Mouse (Mus musculus) embryonic facial prominence, embryonic 15.5 days (tissue): ENCODE data around the gene Rbfox3. TPM values are rescaled to one million over a fixed set of nuclear protein-coding genes. Genes with fewer than 3 reads are reported as not detected.

Experiments used
- ATAC-seq: fragments of 200-750 bp; cut with Nextera tagmentation; 2 replicates; pipeline ENCODE4 v1.8.0; 2017; ENCODE audit warnings: low read depth, moderate TSS enrichment; ENCODE audit not compliant: insufficient number of reproducible peaks, low FRiP score, low TSS enrichment
- H3K27ac ChIP-seq: fragments of 300-500 bp; sonication (generic); replicated peaks from 2 replicates; pipeline ENCODE4 v1.5.1; 2015; ENCODE audit warnings: mild to moderate bottlenecking, inconsistent platforms
- H3K27me3 ChIP-seq: fragments of 300-500 bp; sonication (generic); 2 replicates; pipeline ENCODE4 v1.6.1; 2015; ENCODE audit warnings: inconsistent platforms
- H3K36me3 ChIP-seq: fragments of 300-500 bp; sonication (generic); 2 replicates; pipeline ENCODE4 v1.6.1; 2015; ENCODE audit warnings: mild to moderate bottlenecking, inconsistent platforms
- H3K4me1 ChIP-seq: fragments of 300-500 bp; sonication (generic); 2 replicates; pipeline ENCODE4 v1.6.1; 2015; ENCODE audit warnings: inconsistent platforms
- H3K4me2 ChIP-seq: fragments of 300-500 bp; sonication (generic); replicated peaks from 2 replicates; pipeline ENCODE4 v1.6.1; 2015; ENCODE audit warnings: mild to moderate bottlenecking, inconsistent platforms
- H3K4me3 ChIP-seq: fragments of 300-500 bp; sonication (generic); replicated peaks from 2 replicates; pipeline ENCODE4 v1.5.1; 2015; ENCODE audit warnings: mild to moderate bottlenecking, inconsistent platforms
- H3K9ac ChIP-seq: fragments of 300-500 bp; sonication (generic); 2 replicates; pipeline ENCODE4 v1.6.1; 2015; ENCODE audit warnings: inconsistent platforms
- H3K9me3 ChIP-seq: fragments of 300-500 bp; sonication (generic); replicated peaks from 2 replicates; pipeline ENCODE4 v1.6.1; 2016; ENCODE audit warnings: inconsistent platforms
- WGBS: fragments of 180-500 bp; shearing (Covaris S2); methylation state at CpG from one replicate; pipeline ENCODE4 v1.1.7; 2015; 5-methylcytosine and 5-hydroxymethylcytosine counted together
- polyA plus RNA-seq: library from polyadenylated mRNA; unstranded; fragments of >200 nt; fragmentation: Nextera tagmentation; extraction: Ambion mirVana; gene quantifications from 2 replicates; pipeline ENCODE4 v1.2.1, GENCODE M21; 2015

The Rbfox3 gene
- polyA plus RNA-seq, 1 experiment from 2014 or later: 0.55 TPM

DNA sequence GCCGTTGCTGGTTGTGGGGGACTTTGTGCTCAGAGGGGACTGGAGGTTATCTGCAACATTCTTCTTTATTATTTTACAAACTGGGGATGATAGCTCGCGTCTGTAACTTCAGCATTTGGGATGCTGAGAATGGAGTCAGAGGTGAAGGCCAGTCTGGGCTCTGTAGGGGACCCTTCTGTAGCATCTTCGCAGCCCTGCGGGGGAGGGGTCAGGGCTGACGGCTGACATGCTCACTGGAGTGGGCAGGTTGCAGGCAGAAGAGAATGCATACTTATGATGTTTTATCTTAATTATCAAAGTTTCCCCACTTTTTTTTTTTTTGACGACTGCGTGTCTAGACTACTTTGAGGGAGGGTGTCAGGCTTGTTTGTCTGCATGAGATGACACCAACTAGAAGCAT, 234.1 kb downstream of the Rbfox3 start:
- no peak overlapping the region for H3K27ac ChIP-seq
- no peak overlapping the region for H3K4me3 ChIP-seq
- WGBS: 56% methylated on average over 8 of the region's 8 CpGs
- peaks cover 14% of the 10 kb centered on the region for H3K27me3 ChIP-seq
- H3K9me3 ChIP-seq: no peaks in the 10 kb centered on the region
- no peak overlapping the region for H3K9ac ChIP-seq
- no peak for ATAC-seq
- H3K36me3 ChIP-seq: no peaks in the 10 kb centered on the region
- no peaks in the 10 kb centered on the region for H3K4me1 ChIP-seq
- no peak overlapping the region for H3K4me2 ChIP-seq

DNA sequence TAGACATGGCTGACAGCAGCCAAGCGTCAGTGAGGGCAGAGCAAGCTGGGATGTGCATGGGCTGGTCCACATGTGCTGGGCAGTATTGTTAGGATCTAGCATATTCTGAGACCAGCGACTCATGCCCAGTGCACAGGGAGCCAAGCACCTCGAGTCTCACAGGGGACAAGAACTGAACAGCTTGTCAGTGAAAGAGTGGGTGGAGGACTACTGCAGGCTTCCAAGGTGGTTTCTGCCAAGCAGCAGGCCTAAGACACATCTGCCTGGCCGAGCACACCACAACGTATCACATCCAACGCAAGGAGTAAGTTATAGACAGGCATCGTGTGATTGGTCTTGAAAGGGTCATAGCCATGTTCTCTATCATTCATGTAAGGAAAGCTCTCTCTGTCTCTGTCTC, 235.0 kb downstream of the Rbfox3 start:
- Histone ChIP-seq H3K4me2 (no peak overlapping the region), H3K36me3 (no peaks in the 10 kb centered on the region), H3K9me3 (no peaks in the 10 kb centered on the region), H3K27ac (no peak overlapping the region), H3K4me1 (no peaks in the 10 kb centered on the region), H3K9ac (no peak overlapping the region), H3K27me3 (peaks cover 14% of the 10 kb centered on the region), H3K4me3 (no peak overlapping the region)
- WGBS: 76% methylated on average over 7 of the region's 7 CpGs
- no peak for ATAC-seq

DNA sequence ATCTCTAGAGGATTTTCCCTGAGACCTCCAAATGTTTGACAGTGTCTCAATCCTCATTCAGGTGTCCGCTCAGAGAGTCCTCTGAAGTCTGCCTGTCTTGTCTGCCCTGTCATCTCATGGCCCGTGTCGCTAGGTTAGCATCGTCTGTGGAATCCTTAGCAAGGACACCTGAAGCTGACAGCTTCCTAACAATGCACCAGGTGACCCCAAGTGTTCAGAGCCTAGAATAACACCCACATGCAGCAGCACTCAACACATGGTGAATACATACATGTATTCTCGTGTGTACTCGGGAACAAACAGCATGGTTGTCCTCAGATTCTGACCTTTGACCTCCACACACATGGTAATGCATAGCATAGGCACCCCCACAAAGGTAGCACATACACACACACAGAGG, 239.4 kb downstream of the Rbfox3 start:
- no peaks in the 10 kb centered on the region for H3K9me3 ChIP-seq
- H3K27me3 ChIP-seq: no peaks in the 10 kb centered on the region
- H3K27ac ChIP-seq: no peak overlapping the region
- ATAC-seq: no peak
- no peak overlapping the region for H3K9ac ChIP-seq
- 69% methylated on average over 6 of the region's 6 CpGs for WGBS
- no peak overlapping the region for H3K4me2 ChIP-seq
- no peaks in the 10 kb centered on the region for H3K4me1 ChIP-seq
- no peaks in the 10 kb centered on the region for H3K36me3 ChIP-seq
- no peak overlapping the region for H3K4me3 ChIP-seq

DNA sequence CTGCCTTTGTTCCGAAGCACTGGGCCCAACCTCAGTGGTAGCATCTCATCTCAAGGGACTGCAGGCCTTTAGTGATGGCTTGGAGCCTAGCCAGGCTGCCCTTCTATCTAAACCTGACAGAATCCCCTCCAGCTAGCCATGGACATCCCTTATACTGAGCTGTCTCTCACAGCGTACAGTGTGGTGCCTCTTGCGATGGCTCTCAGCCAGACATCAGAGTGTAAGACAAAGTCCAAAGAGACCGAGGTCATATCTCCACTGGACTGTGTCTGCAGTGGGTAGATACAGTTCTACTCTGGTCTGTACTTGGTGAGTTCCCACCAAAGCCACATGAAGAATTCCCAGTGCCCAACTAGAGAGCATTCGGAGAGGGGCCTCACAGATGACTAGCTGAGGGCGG, 240.2 kb downstream of the Rbfox3 start:
- Histone ChIP-seq H3K4me1 (no peaks in the 10 kb centered on the region), H3K4me2 (no peak overlapping the region), H3K9ac (no peak overlapping the region), H3K9me3 (no peaks in the 10 kb centered on the region), H3K36me3 (no peaks in the 10 kb centered on the region), H3K27ac (no peak overlapping the region), H3K27me3 (no peaks in the 10 kb centered on the region), H3K4me3 (no peak overlapping the region)
- WGBS: 80% methylated on average over 6 of the region's 6 CpGs
- no peak for ATAC-seq

DNA sequence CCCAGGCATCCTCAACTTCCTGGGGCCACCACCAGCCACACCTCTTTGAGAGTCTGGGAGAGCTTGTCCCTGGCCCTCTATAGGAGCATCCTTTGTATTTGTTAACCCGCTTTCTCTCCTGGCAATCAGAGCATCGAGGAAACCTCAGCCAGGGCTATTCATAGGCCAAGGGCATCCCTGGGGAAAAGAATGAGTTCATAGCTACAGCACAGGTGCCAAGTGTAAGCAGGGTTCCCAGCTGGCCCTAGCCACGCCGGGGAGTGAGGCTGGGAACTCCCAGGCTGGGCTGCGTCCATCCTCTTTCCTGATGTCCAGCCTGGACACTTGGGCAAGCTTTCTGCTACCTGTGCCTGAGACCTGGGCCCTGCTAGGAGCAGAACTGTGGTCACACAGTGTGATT, 241.6 kb downstream of the Rbfox3 start:
- Histone ChIP-seq H3K4me1 (no peaks in the 10 kb centered on the region), H3K36me3 (no peaks in the 10 kb centered on the region), H3K9ac (no peak overlapping the region), H3K4me3 (no peak overlapping the region), H3K4me2 (no peak overlapping the region), H3K27me3 (no peaks in the 10 kb centered on the region), H3K9me3 (no peaks in the 10 kb centered on the region), H3K27ac (no peak overlapping the region)
- whole genome bisulfite sequencing: 60% methylated on average over 5 of the region's 5 CpGs
- no peak for ATAC-seq

DNA sequence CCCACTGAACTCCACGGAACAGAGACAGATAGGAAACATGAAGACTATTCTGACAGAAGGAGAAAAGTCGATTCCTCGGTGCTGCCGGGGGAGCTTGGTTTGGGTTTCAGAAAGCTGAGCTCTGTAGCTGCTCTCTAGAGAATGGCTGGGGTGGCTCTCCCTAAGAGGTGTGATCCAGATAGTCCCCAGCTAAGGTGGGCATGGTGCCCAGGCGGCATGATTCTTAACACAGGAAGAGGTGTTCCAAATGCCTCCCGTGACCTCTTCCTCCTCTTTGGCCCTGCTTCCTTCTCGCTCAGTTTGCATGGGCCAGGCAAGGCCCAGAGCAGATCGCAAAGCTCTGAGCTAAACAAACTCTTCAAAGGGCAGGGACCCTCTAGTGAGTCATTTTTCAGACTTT, 243.0 kb downstream of the Rbfox3 start:
- no peak overlapping the region for H3K9ac ChIP-seq
- no peak overlapping the region for H3K4me2 ChIP-seq
- no peak overlapping the region for H3K27ac ChIP-seq
- H3K4me3 ChIP-seq: no peak overlapping the region
- WGBS: 73% methylated on average over 8 of the region's 8 CpGs
- no peaks in the 10 kb centered on the region for H3K36me3 ChIP-seq
- no peaks in the 10 kb centered on the region for H3K27me3 ChIP-seq
- H3K4me1 ChIP-seq: no peaks in the 10 kb centered on the region
- ATAC-seq: no peak
- no peaks in the 10 kb centered on the region for H3K9me3 ChIP-seq

DNA sequence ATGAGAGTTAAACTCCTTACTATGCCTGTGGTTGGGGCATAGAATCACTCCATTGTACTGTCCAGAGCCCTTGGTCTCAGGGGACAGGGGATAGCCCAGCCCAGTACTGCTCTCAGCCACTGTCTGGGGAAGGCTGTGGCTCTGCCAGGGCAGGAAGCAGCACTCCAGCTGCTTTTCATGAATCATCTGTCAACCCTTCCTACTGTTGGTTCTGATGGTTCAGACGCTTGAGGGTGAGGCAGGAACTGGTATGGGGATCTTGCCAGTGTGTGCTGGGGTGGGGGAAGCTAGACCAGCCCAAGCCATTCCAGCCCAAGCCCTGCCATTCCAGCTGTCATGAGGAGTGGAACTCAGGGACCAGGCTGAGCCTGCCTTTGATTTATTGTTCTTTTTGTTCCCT, 243.5 kb downstream of the Rbfox3 start:
- H3K9ac ChIP-seq: no peak overlapping the region
- H3K4me1 ChIP-seq: no peaks in the 10 kb centered on the region
- H3K9me3 ChIP-seq: no peaks in the 10 kb centered on the region
- 15% methylated on average over 1 of the region's 1 CpGs for WGBS
- no peak overlapping the region for H3K4me2 ChIP-seq
- H3K36me3 ChIP-seq: no peaks in the 10 kb centered on the region
- H3K4me3 ChIP-seq: no peak overlapping the region
- no peaks in the 10 kb centered on the region for H3K27me3 ChIP-seq
- H3K27ac ChIP-seq: no peak overlapping the region
- ATAC-seq: no peak

DNA sequence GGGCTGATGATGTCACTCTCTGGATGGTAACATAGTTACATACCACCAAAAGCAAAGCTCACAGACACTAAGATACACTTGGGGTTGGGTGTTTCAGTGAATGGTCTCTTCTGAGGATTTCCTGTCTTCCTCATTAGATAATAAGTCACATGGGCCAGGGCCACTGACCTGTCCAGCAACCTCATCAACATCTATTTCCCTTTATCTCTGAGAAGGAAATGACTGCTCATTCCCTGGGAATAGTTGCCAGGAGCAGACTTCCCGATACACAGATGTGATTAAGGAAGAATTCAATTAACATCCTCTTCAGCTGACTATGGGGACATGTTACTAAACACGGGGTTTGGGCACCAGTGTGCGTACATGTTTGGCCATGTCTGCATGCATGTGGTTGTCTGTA, 245.2 kb downstream of the Rbfox3 start:
- no peak overlapping the region for H3K4me3 ChIP-seq
- H3K36me3 ChIP-seq: no peaks in the 10 kb centered on the region
- H3K9me3 ChIP-seq: no peaks in the 10 kb centered on the region
- 71% methylated on average over 3 of the region's 3 CpGs for WGBS
- H3K4me2 ChIP-seq: no peak overlapping the region
- H3K9ac ChIP-seq: no peak overlapping the region
- no peak for ATAC-seq
- no peaks in the 10 kb centered on the region for H3K4me1 ChIP-seq
- H3K27ac ChIP-seq: no peak overlapping the region
- no peaks in the 10 kb centered on the region for H3K27me3 ChIP-seq

DNA sequence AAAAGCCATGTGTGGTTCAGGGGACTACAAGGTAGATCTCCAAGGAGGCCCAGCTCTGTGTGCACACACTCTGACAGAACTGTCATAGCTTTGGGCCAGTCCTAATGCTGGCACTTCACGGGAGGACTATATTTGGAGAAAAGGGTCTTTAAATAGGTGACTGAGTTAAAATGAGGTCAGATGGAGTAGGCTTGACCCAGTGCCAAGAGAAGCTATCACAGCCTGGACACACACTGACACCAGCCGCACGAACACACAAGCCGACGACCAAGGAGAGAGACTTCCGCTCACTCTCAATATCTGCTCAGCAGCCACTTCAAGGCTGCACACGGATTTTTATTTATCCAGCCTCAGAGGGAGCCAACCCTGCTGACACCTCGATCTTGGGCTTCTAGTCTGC, 248.1 kb downstream of the Rbfox3 start:
- Histone ChIP-seq H3K36me3 (no peaks in the 10 kb centered on the region), H3K9me3 (no peaks in the 10 kb centered on the region), H3K27me3 (peaks cover 7% of the 10 kb centered on the region; the same call in 1 of the 2 replicates), H3K4me3 (no peak overlapping the region), H3K27ac (no peak overlapping the region), H3K4me1 (no peaks in the 10 kb centered on the region), H3K9ac (no peak overlapping the region), H3K4me2 (no peak overlapping the region)
- 79% methylated on average over 8 of the region's 8 CpGs for WGBS
- ATAC-seq: no peak

DNA sequence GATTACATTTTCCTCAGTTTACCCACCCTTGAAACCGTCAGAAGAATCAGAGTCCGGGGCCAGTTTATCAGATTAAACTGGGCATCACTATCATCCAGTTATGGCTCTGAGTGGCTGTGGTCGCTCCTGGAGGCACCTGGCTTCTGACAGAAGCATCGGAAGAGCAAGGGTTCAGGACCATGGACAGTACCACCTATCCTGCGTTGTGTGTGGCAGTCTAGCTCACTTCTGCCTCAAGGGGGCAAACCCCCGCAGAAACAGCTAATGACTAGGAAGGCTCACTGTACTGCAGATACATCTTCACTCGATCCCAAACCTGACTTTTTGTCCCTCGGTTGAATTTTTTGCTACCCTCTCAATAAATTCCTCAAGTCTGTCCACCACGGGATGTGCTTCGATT, 252.1 kb downstream of the Rbfox3 start:
- Histone ChIP-seq H3K9ac (no peak overlapping the region), H3K4me3 (no peak overlapping the region), H3K27me3 (peaks cover 10% of the 10 kb centered on the region; the same call in 1 of the 2 replicates), H3K4me2 (no peak overlapping the region), H3K4me1 (no peaks in the 10 kb centered on the region), H3K27ac (no peak overlapping the region), H3K9me3 (no peaks in the 10 kb centered on the region), H3K36me3 (no peaks in the 10 kb centered on the region)
- WGBS: 14% methylated on average over 10 of the region's 10 CpGs
- ATAC-seq: no peak

DNA sequence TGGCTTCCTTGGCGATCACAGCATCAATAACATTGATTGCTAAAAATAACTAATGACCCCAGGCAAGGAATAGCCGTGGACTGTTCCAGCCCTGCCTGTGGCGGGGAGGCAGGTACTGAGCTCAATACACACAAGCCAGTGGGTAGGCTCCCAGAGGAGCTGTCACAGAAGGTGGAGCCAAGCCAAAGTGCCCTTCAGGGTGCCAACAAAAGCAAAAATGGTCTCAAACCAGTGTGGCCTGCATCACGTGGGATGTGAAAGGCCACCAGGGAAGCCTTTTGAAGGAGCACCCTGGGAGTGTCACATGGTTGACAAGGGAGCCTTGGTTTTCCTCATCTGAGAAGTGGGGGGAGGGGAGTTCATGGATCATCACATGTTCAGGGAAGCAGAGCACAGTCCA, 255.6 kb downstream of the Rbfox3 start:
- 68% methylated on average over 4 of the region's 4 CpGs for WGBS
- Histone ChIP-seq H3K4me3 (no peak overlapping the region), H3K4me1 (no peaks in the 10 kb centered on the region), H3K9me3 (no peaks in the 10 kb centered on the region), H3K9ac (no peak overlapping the region), H3K4me2 (no peak overlapping the region), H3K36me3 (no peaks in the 10 kb centered on the region), H3K27ac (no peak overlapping the region), H3K27me3 (peaks cover 10% of the 10 kb centered on the region; the same call in 1 of the 2 replicates)
- no peak for ATAC-seq

DNA sequence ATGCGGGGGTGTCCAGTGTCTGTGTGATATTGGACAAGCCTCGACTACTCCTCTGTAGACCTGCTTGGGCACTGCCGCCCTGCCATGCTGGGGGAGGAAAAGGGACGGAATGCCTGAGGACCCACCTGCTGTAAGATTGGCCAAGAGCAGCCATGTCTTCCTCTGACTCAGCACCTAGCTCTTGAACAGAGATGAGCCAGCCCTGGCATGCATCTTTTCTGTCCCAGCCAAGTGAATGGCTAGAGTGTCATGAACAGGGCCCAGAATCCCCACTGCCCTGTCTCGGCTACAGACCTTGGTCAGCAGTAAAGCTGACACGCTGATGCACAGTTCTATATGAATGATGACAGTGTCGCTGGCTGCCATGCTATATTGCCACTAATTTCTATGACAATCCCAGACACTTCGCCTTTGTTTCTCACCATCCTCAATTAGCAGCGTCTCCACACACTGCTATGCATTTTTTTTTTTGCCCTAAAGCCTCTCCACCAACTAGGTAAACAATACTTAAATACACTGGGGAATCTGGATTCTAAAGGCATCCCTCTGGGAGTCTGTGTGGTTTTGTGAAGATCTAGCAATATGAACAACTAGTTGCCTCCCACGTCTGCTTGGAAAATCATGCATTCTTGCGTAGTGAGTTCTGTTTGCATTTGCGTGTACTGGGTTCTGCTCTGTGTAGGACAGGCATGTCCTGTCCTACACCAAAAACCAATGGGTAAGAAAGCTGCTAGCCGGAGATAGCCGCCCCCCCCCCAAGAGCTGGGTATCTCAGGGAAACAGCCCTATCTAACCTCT, 257.7 kb downstream of the Rbfox3 start:
- H3K36me3 ChIP-seq: no peaks in the 10 kb centered on the region
- no peak overlapping the region for H3K4me2 ChIP-seq
- H3K27me3 ChIP-seq: 0 out of 2 replicates have a peak, but pooled peaks cover 3% of the 10 kb centered on the region
- H3K4me3 ChIP-seq: no peak overlapping the region
- WGBS: 78% methylated on average over 14 of the region's 14 CpGs
- no peak overlapping the region for H3K9ac ChIP-seq
- no peaks in the 10 kb centered on the region for H3K4me1 ChIP-seq
- H3K27ac ChIP-seq: no peak overlapping the region
- H3K9me3 ChIP-seq: no peaks in the 10 kb centered on the region
- ATAC-seq: no peak
